Mouse (Mus musculus) embryonic facial prominence, embryonic 14.5 days (tissue): Measurements from ENCODE around the gene Ppfibp2. TPM values are rescaled to one million over a fixed set of nuclear protein-coding genes. Genes with fewer than 3 reads are reported as not detected.
A peak's percentile ranks its signal among the peaks of the same experiment; 100 is the strongest.

Experiments
- ATAC-seq: fragments of 200-750 bp; cut with Nextera tagmentation; 2 replicates; pipeline ENCODE4 v1.8.0; 2017; ENCODE audit warnings: low read depth, moderate number of reproducible peaks, moderate TSS enrichment
- DNase-seq: peaks from one replicate; pipeline ENCODE4 v3.0.0-alpha.2; 2015; ENCODE audit warnings: low spot score
- H3K27ac ChIP-seq: fragments of 300-500 bp; sonication (generic); replicated peaks from 2 replicates; pipeline ENCODE4 v1.5.1; 2014; ENCODE audit warnings: low read depth, mild to moderate bottlenecking, low read length, moderate library complexity
- H3K27me3 ChIP-seq: fragments of 300-500 bp; sonication (generic); replicated peaks from 2 replicates; pipeline ENCODE4 v1.6.1; 2014; ENCODE audit warnings: low read length; ENCODE audit not compliant: control insufficient read depth, insufficient read depth
- H3K36me3 ChIP-seq: fragments of 300-500 bp; sonication (generic); 2 replicates; pipeline ENCODE4 v1.6.1; 2014; ENCODE audit warnings: low read length, mixed read lengths; ENCODE audit not compliant: control insufficient read depth, insufficient read depth
- H3K4me1 ChIP-seq: fragments of 300-500 bp; sonication (generic); 2 replicates; pipeline ENCODE4 v1.6.1; 2014; ENCODE audit warnings: antibody characterized with exemption, low read length; ENCODE audit not compliant: control insufficient read depth, insufficient read depth
- H3K4me2 ChIP-seq: fragments of 300-500 bp; sonication (generic); 2 replicates; pipeline ENCODE4 v1.6.1; 2014; ENCODE audit warnings: low read depth, mild to moderate bottlenecking, low read length, moderate library complexity, mixed read lengths
- H3K4me3 ChIP-seq: fragments of 300-500 bp; sonication (generic); 2 replicates; pipeline ENCODE4 v1.5.1; 2014; ENCODE audit warnings: low read depth, mild to moderate bottlenecking, low read length
- H3K9ac ChIP-seq: fragments of 300-500 bp; sonication (generic); 2 replicates; pipeline ENCODE4 v1.6.1; 2014; ENCODE audit warnings: low read depth, mild to moderate bottlenecking, low read length, moderate library complexity, mixed read lengths
- H3K9me3 ChIP-seq: fragments of 300-500 bp; sonication (generic); 2 replicates; pipeline ENCODE4 v1.6.1; 2016; ENCODE audit warnings: low read length; ENCODE audit not compliant: control insufficient read depth
- WGBS: fragments of 180-500 bp; shearing (Covaris S2); extraction: QIAGEN DNeasy Blood & Tissue Kit; methylation state at CpG from one replicate; pipeline ENCODE4 v1.1.7; 2014; 5-methylcytosine and 5-hydroxymethylcytosine counted together
- polyA plus RNA-seq: library from polyadenylated mRNA; unstranded; fragments of >200 nt; fragmentation: Nextera tagmentation; extraction: Ambion mirVana; gene quantifications from 2 replicates; pipeline ENCODE4 v1.2.1, GENCODE M21; 2014

Ppfibp2 gene
- polyA plus RNA-seq, 1 experiment from 2014 or later = 14.3 TPM

DNA sequence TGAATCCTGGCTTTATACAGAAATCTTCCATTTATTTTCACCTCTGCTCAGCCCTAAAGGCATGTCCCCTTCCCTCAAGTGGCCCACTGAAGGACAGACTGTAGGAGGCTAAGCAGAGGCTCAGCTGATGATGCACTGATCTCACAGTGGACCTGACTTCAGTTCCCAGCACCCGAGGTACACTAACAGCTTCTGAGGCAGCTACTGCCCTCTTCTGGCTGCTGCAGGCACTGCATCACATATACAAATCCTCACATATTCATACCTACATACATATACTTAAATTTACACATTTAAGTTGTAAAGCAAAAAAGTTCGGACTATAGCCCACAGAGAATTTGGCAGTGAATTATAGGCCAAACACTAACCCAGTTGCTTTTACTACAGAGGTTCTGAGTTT, 50.0 kb downstream of the Ppfibp2 start:
- ATAC-seq = no peak
- WGBS = 96% methylated on average over 2 of the region's 2 CpGs
- Histone ChIP-seq H3K36me3 (no peaks in the 10 kb centered on the region), H3K9ac (no peak overlapping the region), H3K4me1 (peaks cover 21% of the 10 kb centered on the region), H3K27ac (no peak overlapping the region), H3K27me3 (no peaks in the 10 kb centered on the region), H3K4me2 (no peak overlapping the region), H3K4me3 (no peak overlapping the region), H3K9me3 (peaks cover 6% of the 10 kb centered on the region)
- DNase-seq = no peak

DNA sequence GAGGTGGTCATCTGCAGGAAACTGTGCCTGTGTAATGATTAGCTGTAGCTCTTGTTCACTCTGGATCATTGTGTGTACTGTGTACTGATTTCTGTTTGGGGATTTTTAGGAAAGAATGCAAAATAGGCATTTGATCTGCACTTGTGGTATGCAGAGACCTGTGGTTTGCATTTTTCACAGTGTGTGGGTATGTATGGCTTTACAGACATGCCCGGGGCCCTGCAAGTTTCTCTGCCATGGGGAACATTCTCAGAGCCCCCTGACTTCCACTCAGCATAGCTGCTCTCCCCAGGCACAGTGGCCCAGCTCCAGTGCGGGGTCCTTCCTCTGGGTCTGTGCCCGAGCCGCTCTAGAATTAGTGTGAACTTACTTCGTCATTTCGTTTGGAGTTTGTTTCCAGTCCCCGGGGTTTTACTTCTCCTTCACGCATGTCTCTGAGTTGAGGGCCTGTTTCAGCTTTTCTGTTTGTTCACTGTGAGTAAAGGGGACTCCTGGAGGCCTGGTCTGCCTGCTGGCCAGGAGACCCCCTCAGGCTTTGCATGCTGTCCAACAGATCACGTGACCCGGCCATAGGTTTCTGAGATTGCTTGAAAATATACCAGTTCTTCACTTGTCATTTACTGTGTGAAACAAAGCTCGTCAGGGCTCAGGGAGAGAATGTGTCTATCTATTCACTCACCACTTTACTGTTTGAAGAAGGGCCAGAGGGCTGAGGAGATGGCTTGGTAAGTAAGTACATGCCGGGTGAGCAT, 54.1 kb downstream of the Ppfibp2 start:
- H3K9me3 ChIP-seq = peaks cover 6% of the 10 kb centered on the region
- peak overlapping the region; percentile 23; the same call in 1 of the 2 replicates for H3K9ac ChIP-seq
- H3K4me1 ChIP-seq = peaks cover 16% of the 10 kb centered on the region
- ATAC-seq (peak; percentile 83), DNase-seq (peak; percentile 67)
- H3K4me3 ChIP-seq = no peak overlapping the region
- H3K4me2 ChIP-seq = peak overlapping the region; percentile 18; the same call in 1 of the 2 replicates
- H3K27ac ChIP-seq = peak overlapping the region; percentile 81
- H3K36me3 ChIP-seq = no peaks in the 10 kb centered on the region
- no peaks in the 10 kb centered on the region for H3K27me3 ChIP-seq
- 42% methylated on average over 12 of the region's 12 CpGs for WGBS

DNA sequence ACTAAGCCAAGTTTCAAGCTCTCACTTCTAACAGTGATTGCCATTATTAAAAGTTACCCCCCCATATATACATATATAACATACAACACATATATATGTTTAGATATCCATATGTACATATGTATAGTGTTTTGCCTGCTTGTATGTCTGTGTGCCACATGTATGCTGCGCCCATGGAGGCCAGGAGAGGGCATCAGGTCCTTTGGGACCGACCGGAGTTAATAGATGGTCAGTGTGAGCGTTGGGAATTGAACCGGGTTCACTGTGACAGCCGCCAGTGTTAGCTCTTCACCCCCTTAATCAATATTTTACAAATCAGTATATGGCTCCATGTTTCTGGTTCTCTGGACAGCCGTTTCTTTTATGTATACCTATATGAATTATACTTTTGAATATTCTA, 55.0 kb downstream of the Ppfibp2 start:
- ATAC-seq (no peak), DNase-seq (no peak)
- Histone ChIP-seq H3K4me2 (no peak overlapping the region), H3K27ac (peak overlapping the region; percentile 81; the same call in 1 of the 2 replicates), H3K9ac (no peak overlapping the region), H3K9me3 (peaks cover 1% of the 10 kb centered on the region), H3K27me3 (no peaks in the 10 kb centered on the region), H3K4me1 (peaks cover 16% of the 10 kb centered on the region), H3K4me3 (no peak overlapping the region), H3K36me3 (no peaks in the 10 kb centered on the region)
- WGBS = 83% methylated on average over 7 of the region's 7 CpGs

DNA sequence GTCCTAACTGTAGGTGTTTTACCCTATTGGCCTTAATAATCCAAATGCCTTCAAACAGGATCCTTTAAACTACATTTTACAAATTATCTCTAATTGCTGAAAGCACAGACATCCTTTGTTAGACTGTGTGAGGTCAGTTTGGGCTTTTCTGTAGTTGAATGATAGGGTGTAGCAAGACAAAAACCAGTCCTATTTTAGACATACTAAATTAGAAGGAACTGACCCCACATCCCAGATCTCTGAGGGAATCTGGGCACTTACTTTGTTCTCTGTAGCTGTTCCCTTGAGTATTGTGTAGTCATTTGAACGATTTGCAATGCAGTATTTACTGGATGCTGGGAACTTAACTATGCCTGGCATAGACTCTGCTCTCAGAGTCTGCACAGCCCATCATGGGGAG, 56.8 kb downstream of the Ppfibp2 start:
- WGBS = 21% methylated on average over 1 of the region's 1 CpGs

DNA sequence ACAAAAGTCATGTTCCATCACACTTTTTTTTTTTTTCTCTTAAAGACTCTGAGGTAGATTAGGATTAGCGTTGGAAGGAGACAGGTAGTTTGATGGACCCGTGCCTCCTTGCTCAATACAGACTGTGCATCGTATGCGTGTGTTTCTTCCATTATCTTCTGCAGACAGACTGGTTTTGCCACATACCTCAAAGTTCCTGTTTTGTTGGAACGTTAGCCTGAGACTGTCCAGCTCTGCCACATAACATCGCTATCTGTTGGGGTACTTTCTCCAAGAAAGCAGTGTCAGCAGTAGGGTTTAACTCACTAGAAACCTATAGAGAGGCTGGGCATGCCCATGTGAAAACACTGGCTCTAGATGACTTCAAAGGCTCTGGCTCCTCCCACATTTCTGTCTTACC, 61.4 kb downstream of the Ppfibp2 start:
- no peaks in the 10 kb centered on the region for H3K36me3 ChIP-seq
- H3K27me3 ChIP-seq = no peaks in the 10 kb centered on the region
- 80% methylated on average over 6 of the region's 6 CpGs for WGBS
- 0 out of 2 replicates have a peak, but pooled peaks cover 2% of the 10 kb centered on the region for H3K4me1 ChIP-seq
- no peak overlapping the region for H3K4me2 ChIP-seq
- ATAC-seq (no peak), DNase-seq (peak; percentile 43)
- no peak overlapping the region for H3K4me3 ChIP-seq
- H3K27ac ChIP-seq = no peak overlapping the region
- H3K9me3 ChIP-seq = no peaks in the 10 kb centered on the region
- no peak overlapping the region for H3K9ac ChIP-seq

More for the DNA sequence above, 56.8 kb downstream of the Ppfibp2 start:
- Histone ChIP-seq H3K9ac (no peak overlapping the region), H3K4me2 (no peak overlapping the region), H3K9me3 (no peaks in the 10 kb centered on the region), H3K4me1 (peaks cover 16% of the 10 kb centered on the region), H3K27me3 (no peaks in the 10 kb centered on the region), H3K36me3 (no peaks in the 10 kb centered on the region), H3K4me3 (no peak overlapping the region), H3K27ac (0 out of 2 replicates have a peak overlapping the region, but pooled peaks have one; percentile 39)
- ATAC-seq = no peak
- no peak for DNase-seq

DNA sequence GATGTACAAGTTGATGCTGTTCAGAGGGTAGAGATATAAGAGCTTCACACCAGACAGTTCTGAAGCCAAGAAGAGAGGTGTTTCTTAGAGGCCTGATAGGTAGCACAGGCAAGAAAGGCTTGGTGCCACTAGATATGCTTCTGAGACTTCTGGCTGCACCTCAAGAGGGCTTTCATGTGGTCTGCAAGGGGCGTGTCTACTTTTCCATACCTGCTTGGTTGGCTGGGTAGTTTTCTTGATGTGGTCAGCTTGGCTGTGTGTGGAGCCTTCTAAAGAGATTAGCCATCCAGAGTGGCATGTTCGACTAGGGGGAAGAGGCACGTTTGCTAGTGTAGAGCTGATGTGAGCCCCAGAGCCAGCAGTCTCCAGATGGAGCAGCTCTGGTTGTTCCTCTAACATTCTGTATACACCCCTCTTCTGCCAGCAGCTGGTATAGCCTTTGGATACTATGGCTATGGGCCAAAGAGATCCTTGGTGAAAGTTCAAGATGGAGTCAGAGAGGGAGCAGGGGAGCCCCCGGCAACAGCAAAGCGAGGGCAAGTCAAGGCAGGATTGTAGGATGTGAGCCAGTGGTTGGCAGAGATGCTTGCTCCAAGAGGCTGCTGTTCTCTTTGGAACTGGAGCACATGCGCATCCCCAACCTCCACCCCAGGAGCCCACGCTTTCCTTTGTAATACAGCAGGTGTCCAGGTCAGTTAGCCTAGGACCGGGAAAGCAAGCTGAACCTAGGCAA, 64.3 kb downstream of the Ppfibp2 start:
- no peak for DNase-seq
- 74% methylated on average over 8 of the region's 8 CpGs for WGBS
- Histone ChIP-seq H3K4me1 (peaks cover 26% of the 10 kb centered on the region), H3K4me3 (no peak overlapping the region), H3K9me3 (no peaks in the 10 kb centered on the region), H3K4me2 (no peak overlapping the region), H3K36me3 (no peaks in the 10 kb centered on the region), H3K27me3 (no peaks in the 10 kb centered on the region), H3K9ac (no peak overlapping the region), H3K27ac (no peak overlapping the region)
- ATAC-seq = 0 out of 2 replicates have a peak, but pooled peaks have one; percentile 8

DNA sequence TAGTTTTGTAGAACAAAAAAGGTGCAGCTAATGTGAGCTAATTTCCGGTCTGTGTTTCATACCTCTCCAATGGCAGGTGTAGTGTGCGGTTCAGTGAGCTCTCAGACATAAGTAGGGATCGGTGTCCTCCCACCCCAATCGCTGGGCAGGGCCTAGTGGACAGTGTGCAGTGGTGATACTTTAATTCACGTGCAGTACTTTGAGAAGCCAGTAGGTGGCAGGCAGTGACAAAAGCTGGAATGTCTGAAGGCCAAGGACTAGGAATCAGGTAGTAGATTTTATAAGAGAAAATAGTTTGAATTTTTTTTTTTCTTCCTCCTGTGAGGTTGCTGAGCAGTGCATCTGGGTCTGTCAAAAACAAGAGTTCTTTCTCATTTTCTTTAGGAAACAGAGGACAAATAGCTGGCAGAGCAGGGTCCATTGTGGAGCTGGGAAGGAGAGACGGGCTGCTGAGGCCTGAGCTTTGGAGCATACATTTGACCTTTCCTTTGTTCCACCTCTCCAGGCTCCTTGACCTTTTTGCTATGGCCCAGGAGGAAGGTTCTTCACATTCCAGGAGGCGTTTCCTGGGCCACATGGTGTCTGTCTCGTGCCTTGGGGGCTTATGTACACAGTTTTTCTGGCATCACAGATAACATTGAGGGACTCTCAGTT, 66.3 kb downstream of the Ppfibp2 start:
- ATAC-seq (peak; percentile 38), DNase-seq (peak; percentile 79)
- Histone ChIP-seq H3K4me3 (no peak overlapping the region), H3K9ac (no peak overlapping the region), H3K9me3 (no peaks in the 10 kb centered on the region), H3K36me3 (no peaks in the 10 kb centered on the region), H3K4me2 (no peak overlapping the region), H3K27ac (peak overlapping the region; percentile 44; the same call in 1 of the 2 replicates), H3K4me1 (peaks cover 39% of the 10 kb centered on the region), H3K27me3 (no peaks in the 10 kb centered on the region)
- WGBS = 17% methylated on average over 8 of the region's 8 CpGs

DNA sequence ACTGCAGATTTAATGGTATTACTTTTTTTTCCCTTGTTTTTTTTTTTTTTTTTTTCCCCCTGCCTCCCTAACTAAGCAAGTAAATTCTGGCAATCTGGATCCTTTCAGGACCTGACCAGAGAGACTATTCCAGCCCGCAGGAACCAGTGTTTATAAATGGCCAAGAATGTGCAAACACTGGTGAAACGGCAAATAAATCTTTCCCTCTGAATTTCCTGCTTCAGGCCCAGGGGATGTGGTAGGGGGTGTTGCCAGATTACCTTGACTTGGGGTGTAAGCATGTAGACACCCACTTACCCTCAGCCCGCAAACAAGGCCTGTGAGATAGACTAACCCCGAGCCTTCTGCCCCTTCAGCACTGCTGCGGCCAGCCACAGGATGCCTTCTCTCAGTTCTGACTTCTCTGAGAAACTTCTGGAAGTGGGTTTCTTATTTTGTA, 66.9 kb downstream of the Ppfibp2 start:
- 40% methylated on average over 5 of the region's 5 CpGs for WGBS
- H3K9me3 ChIP-seq = no peaks in the 10 kb centered on the region
- H3K36me3 ChIP-seq = no peaks in the 10 kb centered on the region
- H3K27me3 ChIP-seq = no peaks in the 10 kb centered on the region
- H3K9ac ChIP-seq = no peak overlapping the region
- H3K4me2 ChIP-seq = no peak overlapping the region
- H3K4me1 ChIP-seq = peaks cover 42% of the 10 kb centered on the region
- ATAC-seq (no peak), DNase-seq (peak; percentile 52)
- 0 out of 2 replicates have a peak overlapping the region, but pooled peaks have one; percentile 44 for H3K27ac ChIP-seq
- H3K4me3 ChIP-seq = no peak overlapping the region
